Mouse (Mus musculus): ENCODE data around the gene Gchfr.

The Gchfr gene

DNA sequence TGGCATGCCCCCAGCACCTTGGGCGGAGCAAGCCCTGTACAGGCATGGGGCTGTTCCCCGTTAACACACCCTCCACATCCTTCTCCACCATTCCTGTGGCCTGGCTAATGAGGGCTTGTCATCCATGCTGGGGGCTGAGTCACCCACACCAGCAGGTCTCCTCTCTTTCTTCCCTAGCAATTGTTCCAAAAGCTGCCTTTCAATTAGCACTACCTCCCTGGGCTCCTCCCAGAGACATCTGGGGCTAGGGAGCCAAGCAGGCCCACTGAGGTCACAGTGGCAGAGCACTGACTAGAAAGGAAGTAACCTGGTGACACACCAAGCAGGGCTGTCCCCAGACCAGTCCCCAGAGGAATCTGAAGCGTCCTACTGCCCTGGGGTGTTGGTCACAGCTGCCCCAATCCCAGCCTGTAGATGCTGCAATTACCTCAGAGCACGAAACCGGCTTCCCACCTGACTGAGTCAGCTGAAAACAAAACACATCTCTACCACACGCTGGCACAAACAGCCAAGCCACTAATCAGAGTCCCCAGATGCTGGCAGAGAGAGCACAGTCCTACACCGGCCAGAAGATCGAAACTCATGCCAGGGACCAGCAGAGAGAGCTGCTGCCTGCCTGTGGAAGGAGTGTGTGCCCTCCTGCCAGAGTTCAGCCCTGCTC lies 6.5 kb downstream of the Gchfr start, which contains the start of gene Gm14137:
Gm14137 (plus strand) TSS at position 519 of the 661 bp plus-strand sequence.
- no peak for DNase-seq (ENCODE audit: low spot score)

GRCm38 (mm10) chr2:119174866-119175265 lies 7.3 kb downstream of the Gchfr start:
- DNase-seq (ENCODE audit: low spot score): no peak

DNA sequence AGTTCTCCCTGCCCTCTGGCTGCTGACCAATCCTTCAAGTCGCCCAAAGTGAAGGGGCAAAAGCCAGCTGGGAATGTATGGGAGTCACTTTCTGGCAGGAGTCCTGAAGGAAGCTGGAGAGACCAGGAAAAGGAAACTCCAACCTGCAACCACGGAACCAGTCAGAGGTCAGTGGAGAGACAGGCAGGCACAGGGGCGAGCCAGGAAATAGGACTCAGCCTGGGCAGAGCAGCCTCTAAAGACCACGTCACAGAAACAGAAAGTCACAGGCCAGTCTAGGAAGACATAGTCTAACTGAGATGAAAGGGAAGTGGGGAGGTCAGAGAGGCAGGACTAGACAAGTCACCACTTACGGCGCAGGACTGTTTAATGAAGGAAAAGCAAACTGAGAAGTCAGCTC lies 8.0 kb downstream of the Gchfr start:
- no peak for DNase-seq (ENCODE audit: low spot score)

DNA sequence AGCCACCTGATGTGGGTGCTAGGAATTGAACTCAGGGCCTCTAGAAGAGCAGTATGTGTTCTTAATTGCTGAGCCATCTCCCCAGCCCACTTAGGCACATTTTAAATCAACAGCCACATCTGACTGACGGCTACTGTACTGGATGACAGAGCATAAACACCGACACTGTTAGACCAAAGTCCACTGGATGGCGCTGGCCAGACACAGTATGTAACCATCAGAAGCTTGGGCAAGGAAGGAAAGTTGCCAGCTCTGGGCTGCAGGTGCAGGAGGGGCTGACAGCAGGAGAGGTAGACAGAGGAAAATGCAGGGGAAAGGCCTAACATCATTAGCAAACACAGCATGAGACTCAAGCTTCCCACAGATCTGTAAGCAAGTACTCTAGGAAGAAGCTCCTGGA lies 9.2 kb downstream of the Gchfr start:
- DNase-seq (ENCODE audit: low spot score): no peak

DNA sequence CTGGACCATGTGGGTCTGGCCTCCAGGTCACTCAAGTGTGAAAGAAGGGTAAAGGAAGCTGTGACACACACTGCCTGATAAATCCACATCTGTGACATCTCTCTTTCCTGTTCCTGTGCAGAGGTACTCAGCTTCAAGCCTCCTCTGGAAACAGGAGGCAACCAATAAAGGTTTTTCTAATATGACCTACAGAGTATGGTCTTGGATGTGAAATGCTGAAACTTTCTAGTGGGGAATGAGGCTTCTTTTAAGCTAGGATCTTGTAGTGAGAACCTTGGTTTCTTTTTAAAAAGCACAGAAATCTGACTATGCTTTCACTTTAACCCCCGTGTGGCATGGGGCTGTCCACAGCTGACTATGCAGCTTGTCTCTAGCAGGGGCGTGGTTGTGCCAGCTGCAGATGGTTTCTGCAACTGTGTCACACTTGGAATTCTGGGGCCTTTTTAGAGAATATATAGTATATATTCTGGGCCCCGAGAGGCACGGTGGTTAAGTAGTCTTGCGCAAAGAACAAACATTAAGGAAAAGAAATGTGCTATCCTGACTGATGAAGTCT lies 9.9 kb downstream of the Gchfr start:
- DNase-seq (ENCODE audit: low spot score): no peak

DNA sequence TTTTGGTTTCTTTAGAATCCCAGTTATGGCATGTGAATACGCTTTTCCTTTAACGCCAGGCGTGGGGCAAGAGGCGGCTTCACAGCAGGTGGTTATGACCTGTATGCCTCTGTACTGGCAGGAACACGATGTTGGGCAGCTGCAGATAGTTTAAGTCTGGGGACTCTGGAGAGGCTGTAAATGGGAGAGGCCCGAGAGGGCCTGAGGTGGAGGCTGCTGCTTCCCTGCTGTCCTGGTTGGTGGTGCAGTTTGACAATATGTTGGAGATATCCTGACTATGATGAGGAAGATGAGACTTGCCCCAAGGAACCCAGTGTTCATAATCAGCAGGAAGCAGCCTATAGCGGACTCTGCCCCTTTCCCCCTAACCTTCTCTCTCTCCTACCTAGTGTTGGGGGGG lies 15.3 kb downstream of the Gchfr start:
- DNase-seq (ENCODE audit: low spot score): no peak

DNA sequence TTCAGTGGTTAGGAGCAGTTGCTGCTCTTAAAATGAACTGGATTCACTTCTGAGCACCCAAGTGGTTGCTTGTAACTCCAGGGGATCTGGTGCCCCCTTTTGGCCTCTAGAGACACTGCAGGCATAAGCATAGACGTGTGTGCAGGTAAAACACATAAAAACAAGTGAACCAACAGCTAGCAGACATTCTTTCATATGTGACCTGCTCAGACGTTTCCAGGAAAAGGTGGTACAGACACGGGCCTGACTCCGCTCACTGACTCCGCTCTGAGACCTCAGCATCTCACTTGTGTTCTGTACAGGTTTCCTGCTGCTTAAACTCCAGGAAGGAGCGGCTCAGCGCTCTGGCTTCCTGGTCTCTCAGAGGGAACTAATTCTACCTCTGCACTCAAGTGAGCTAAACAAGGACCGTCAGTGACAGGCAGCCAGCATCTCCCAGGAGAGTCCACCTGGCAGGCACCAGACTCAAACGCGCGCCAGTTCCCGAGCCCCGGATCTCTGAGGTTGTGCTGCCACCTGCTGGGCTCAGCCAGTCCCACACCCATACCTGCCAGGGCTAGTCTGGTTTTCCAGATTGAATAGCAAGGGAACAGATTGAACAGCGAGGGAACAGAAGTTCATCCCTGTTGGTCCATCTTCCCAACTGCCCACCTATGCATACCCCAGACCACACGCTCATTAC lies 21.6 kb downstream of the Gchfr start:
- peak; percentile 60 for DNase-seq (ENCODE audit: low spot score)

DNA sequence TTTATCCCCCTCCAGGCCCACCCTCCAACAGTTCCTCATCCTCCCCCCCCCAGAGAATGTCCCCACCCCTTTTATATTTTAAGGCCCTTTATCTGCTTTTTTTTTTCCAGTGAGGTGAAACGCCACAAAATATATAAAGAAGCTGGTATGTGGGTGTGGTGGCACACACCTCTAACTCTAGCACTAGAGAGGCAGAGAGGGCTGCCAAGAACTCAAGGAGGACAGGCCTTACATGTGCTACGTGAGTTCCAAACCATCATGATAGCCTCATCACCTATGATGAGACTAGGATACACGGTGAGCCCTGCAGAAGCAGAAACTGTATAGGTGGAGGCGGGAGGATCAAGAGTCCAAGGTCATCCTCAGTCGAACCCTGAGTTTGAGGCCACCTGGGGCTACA lies 23.4 kb downstream of the Gchfr start:
- no peak for DNase-seq (ENCODE audit: low spot score)

GRCm38 (mm10) chr2:119194140-119194539 lies 26.6 kb downstream of the Gchfr start:
- DNase-seq (ENCODE audit: low spot score): no peak

DNA sequence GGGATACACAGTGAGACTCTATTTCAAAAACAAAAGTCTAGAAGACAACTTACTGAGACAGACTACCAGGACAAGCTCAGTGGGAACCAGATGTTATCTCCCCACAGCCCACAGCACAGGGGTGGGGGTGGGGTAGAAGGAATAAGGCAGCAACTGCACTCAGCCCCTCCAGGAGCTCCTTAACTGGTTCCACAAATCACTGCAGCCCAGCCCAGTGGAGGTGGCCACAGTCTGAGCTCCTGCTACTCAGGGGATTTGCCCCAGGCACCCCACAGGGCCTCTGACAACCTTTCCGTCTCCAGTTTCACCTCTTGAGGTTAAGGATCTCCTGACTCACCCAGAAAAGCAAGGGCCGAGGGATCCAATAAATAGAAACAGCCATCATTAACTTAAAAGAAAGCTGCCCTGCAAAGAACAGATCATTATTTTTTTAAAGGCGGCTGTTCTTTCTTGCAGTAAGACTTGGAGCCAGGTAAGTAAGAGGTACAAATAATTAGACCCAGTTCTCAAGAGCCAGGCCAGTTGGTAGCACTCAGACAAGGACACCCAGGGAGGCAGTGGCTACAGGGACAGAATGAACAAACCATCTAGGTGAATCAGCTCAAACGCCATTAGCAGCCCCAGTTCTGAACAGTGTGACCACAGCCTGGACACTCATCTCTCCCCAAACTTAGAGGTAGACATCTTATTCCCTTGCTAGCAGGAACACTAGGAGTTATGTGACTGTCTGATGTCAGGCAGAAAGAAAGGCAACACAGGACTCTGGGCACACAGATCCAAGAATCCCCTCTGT lies 28.9 kb downstream of the Gchfr start:
- DNase-seq (ENCODE audit: low spot score): no peak

GRCm38 (mm10) chr2:119197493-119197892 lies 29.9 kb downstream of the Gchfr start:
- no peak for DNase-seq (ENCODE audit: low spot score)

DNA sequence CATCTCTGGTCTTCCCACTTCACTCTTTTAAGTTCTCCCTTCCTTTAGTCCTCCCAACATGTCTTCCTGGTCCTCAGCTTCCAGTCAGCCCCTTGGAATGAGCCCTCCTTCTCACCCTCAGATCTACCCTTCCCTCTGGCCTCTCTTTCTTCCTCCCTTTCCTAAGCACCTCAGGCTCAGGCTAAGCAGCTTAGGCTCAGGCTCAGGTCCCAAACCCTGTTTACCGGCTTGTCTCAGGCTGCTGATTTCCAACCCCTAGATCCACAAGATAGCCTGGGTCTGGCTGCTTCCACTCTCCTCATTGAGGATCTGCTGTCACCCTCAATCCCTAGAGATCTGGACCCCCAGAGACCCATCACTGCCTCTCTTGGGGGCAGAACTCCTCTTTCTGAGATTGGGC lies 30.5 kb downstream of the Gchfr start:
- no peak for DNase-seq (ENCODE audit: low spot score)

- no peak for DNase-seq (ENCODE audit: low spot score)
Measured at GRCm38 (mm10) chr2:119198934-119199333, 31.4 kb downstream of the Gchfr start.

GRCm38 (mm10) chr2:119202914-119203453 lies 35.4 kb downstream of the Gchfr start:
- no peak for DNase-seq (ENCODE audit: low spot score)

- no peak for DNase-seq (ENCODE audit: low spot score)
Measured at GRCm38 (mm10) chr2:119203871-119204460, 36.4 kb downstream of the Gchfr start.

DNA sequence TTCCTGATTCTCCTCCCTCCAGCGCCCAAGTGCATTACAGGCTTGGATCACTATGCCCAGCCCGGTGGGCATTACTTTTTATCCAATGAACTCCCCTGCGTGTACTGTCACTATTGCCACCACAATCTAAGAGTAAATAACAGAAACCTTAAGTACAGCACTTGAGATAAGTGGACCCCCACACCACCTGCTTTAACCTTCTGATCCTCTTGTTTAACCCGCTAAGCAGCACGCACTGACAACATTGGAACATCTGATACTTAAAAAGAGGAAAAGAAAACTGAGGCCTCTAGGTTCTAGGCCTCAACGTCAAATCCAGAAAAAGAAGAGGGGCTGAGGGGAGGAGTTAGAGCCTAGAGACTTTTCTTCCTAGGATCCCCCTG lies 40.4 kb downstream of the Gchfr start:
- no peak for DNase-seq (ENCODE audit: low spot score)

DNA sequence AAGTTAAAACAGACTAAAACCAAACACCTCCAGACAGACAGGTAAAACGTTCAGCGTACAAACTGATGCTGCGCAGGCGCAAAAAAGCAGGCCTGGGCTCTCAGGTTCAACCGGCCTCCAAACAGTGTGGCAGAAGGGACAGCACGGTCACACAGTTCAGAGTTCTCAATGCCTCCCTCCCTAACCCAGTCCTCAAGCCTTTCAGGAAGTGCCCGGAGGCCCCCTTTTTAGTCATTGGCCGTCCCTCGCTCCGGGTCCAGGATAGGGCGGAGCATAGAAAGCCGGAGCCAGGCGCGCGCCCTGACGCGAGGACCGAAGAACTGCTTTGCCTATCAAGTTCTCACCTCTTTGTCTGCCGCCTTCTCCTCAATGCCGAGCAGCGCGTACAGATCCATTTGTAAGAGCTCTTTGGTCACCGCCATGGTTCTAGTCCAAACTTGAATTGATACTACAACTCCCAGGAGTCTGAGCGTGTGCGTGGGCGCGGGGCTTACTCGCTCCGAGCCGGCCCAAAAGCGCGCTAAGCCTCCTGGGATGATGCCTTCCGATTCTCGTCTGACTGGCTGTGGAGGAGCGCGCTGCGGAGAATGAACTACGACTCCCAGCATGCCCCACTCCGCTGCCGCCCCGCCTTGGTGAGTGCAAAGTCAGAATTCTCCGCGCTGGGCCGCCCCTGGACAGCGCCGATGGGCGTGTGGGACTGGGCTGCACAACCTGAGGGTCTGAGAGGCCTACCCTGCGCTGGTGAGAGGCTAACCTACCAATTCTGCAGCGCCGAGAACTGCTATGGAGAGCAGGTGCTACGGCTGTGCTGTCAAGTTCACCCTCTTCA lies 41.0 kb downstream of the Gchfr start, which contains the start of the genes Zfyve19 and Dnajc17:
Zfyve19 (plus strand) TSS at position 274 of the 832 bp plus-strand sequence.
Dnajc17 (minus strand) TSS at position 452 of the 832 bp plus-strand sequence.
- peak; percentile 85 for DNase-seq (ENCODE audit: low spot score)

DNA sequence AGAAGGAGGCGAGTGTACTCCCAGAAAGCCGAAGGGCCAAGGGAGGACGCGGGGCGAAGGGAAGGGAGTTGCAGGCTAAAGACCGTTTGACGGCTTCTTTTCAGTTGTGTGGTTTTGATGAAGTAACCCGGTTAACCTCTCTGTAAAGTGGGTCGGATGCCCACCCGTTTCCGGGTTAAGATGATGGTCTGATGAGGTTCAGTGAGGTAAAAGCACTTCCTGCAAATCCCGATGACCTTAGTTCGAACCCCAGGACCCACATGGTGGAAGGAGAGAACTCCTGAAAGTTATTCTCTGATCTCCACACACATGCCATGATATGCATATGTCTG lies 41.6 kb downstream of the Gchfr start:
- no peak for DNase-seq (ENCODE audit: low spot score)

Measured in urinary bladder, postnatal 10 days (tissue).